Mouse (Mus musculus): Measurements from ENCODE around the gene Sebox. TPM values are rescaled to one million over a fixed set of nuclear protein-coding genes. Genes with fewer than 3 reads are reported as not detected.

Gene Sebox
- total and polyA plus RNA-seq, 3 experiments, result not detected

DNA sequence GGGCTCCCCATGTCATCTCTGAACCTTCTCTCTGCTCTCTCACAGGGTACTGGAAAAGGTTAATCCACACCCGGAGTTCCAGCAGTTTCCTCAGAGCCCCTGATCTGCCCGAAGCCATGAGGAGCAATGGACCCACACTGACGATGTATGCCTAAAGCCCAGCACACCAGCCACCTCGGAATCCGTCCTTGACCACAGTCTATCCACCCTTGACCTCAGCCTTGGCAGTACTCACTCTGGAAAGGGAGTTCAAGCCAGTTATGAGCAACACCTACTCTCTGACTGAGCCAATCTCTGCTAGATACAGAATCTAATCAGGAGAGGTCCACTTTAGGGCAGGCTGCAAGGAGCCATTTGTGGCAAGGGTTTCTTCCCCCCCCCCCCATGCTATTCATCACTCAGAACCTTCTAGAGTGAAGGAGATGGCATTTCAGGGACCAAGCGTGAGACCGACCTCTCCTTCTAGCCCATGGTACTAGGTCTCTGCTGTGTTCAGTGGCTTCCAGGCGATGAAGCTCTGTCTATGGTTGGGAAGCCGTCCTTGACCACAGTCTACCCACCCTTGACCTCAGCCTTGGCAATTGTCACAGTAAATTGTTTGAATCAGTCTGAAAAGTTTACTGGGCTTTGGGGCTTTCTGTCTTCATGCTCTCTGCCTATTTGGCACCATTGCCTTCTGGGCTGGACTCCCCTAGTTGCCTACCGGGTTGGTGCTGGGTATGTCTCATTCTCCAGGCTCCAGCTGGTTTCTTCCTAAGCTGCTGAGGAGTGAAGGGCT lies 31.7 kb upstream of the Sebox start:
- H3K27ac ChIP-seq (ENCODE audit: insufficient read depth, low read depth), result no peak overlapping the region
- no peak overlapping the region for H3K4me2 ChIP-seq (ENCODE audit: insufficient read depth, low read depth, poor library complexity, severe bottlenecking)
- no peaks in the 10 kb centered on the region for H3K27me3 ChIP-seq (replicated peaks)
- DNase-seq (ENCODE audit: extremely low read depth), result no peak
- H3K36me3 ChIP-seq (replicated peaks in 1 of 2; ENCODE audit: control insufficient read depth in 1 of 2, insufficient read depth in 1 of 2, low read length in 1 of 2), result peaks cover 0 to 2% of the 10 kb centered on the region in 2 experiments
- no peaks in the 10 kb centered on the region for H3K9me3 ChIP-seq (replicated peaks; ENCODE audit: low read length)
- no peaks in the 10 kb centered on the region for H3K79me2 ChIP-seq (replicated peaks; ENCODE audit: control insufficient read depth, extremely low read depth, insufficient read depth, poor library complexity, severe bottlenecking)
- no peak overlapping the region for H3K9ac ChIP-seq (ENCODE audit: insufficient read depth, low read depth)
- no peak overlapping the region for H3K4me3 ChIP-seq (replicated peaks in 1 of 3; ENCODE audit: low read depth in 2 of 3, low read length in 2 of 3, poor library complexity in 1 of 3)
- peaks cover under 1 to 12% of the 10 kb centered on the region in 2 experiments; a peak in 2 of 4 replicates for H3K4me1 ChIP-seq (ENCODE audit: control insufficient read depth in 1 of 2, insufficient read depth in 2 of 2)
- dilution Hi-C loops (cut with MboI; ENCODE audit: extremely low pct_ligation_motif_present, extremely low pct_unique_long_range_greater_than_20kb, low sequenced_read_pairs) (no loop called here), in situ Hi-C loops (cut with MboI; ENCODE audit: low pct_ligation_motif_present, low pct_unique_long_range_greater_than_20kb, low sequenced_read_pairs) (no loop called here)
- TF ChIP-seq USF2 (conservative IDR thresholded peaks at IDR 0.05; ENCODE audit: low read depth, low read length) (no peak), HCFC1 (IDR thresholded peaks at IDR 0.05; ENCODE audit: low read depth, low read length) (no peak), CHD1 (IDR thresholded peaks at IDR 0.05; ENCODE audit: low read depth, low read length) (no peak), IRF4 (IDR thresholded peaks at IDR 0.05; ENCODE audit: low read depth, low read length) (no peak), TBP (conservative IDR thresholded peaks at IDR 0.05; ENCODE audit: low read depth, low read length) (no peak), MAFK (IDR thresholded peaks at IDR 0.05; ENCODE audit: insufficient replicate concordance, low read length) (no peak), POLR2A (IDR thresholded peaks at IDR 0.05; ENCODE audit: low read depth, low read length) (no peak), GABPA (IDR thresholded peaks at IDR 0.05; ENCODE audit: insufficient replicate concordance, low read depth, low read length) (no peak), NRF1 (IDR thresholded peaks at IDR 0.05; ENCODE audit: low read depth, low read length) (no peak), MEF2A (IDR thresholded peaks at IDR 0.05; ENCODE audit: borderline replicate concordance, low read depth, low read length) (no peak), ELF1 (IDR thresholded peaks at IDR 0.05; ENCODE audit: low read depth, low read length) (no peak), ZMIZ1 (IDR thresholded peaks at IDR 0.05; ENCODE audit: low read depth, low read length) (no peak), JUN (IDR thresholded peaks at IDR 0.05; ENCODE audit: insufficient read depth, low read depth, low read length) (no peak), MXI1 (IDR thresholded peaks at IDR 0.05; ENCODE audit: low read depth, low read length) (no peak), BHLHE40 (IDR thresholded peaks at IDR 0.05; ENCODE audit: low read depth, low read length) (no peak), CHD2 (IDR thresholded peaks at IDR 0.05; ENCODE audit: low read length) (no peak)

DNA sequence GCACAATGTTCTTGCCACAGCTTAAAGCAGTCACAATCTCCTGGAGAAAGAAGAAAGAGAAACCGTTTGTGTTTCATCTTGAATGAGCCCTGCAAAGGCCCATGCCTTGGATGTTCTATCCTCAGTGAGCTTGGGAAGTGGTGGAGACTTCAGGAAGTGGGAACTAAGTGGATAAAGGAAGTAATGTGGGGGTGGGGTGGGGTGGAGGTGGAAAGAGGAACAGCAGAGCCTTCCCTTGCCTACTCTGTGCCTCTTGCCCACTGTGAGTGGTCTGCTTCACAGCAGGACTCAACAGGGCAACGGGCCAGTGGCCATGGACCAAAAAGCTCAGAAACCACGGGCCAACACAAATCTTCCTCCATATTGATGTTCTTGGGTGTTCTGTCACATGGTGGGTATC lies 28.0 kb upstream of the Sebox start:
- no peaks in the 10 kb centered on the region for H3K79me2 ChIP-seq (replicated peaks; ENCODE audit: control insufficient read depth, extremely low read depth, insufficient read depth, poor library complexity, severe bottlenecking)
- dilution Hi-C loops (cut with MboI; ENCODE audit: extremely low pct_ligation_motif_present, extremely low pct_unique_long_range_greater_than_20kb, low sequenced_read_pairs) (no loop called here), in situ Hi-C loops (cut with MboI; ENCODE audit: low pct_ligation_motif_present, low pct_unique_long_range_greater_than_20kb, low sequenced_read_pairs) (no loop called here)
- TF ChIP-seq MYC (IDR thresholded peaks at IDR 0.05; ENCODE audit: low read depth, low read length) (no peak), NRF1 (IDR thresholded peaks at IDR 0.05; ENCODE audit: low read depth, low read length) (no peak), ZMIZ1 (IDR thresholded peaks at IDR 0.05; ENCODE audit: low read depth, low read length) (no peak), USF1 (IDR thresholded peaks at IDR 0.05; ENCODE audit: low read depth, low read length) (no peak), EP300 (IDR thresholded peaks at IDR 0.05; ENCODE audit: low read length) (no peak), IRF4 (IDR thresholded peaks at IDR 0.05; ENCODE audit: low read depth, low read length) (no peak), SMC3 (IDR thresholded peaks at IDR 0.05; ENCODE audit: low read depth, low read length) (no peak), SIN3A (IDR thresholded peaks at IDR 0.05; ENCODE audit: low read length) (no peak)
- no peak overlapping the region for H3K9ac ChIP-seq (ENCODE audit: insufficient read depth, low read depth)
- no peak overlapping the region for H3K4me3 ChIP-seq (replicated peaks in 1 of 3; ENCODE audit: low read depth in 2 of 3, low read length in 2 of 3, poor library complexity in 1 of 3)
- no peak for DNase-seq (ENCODE audit: extremely low read depth)
- no peak overlapping the region for H3K4me2 ChIP-seq (ENCODE audit: insufficient read depth, low read depth, poor library complexity, severe bottlenecking)
- peaks cover 1% of the 10 kb centered on the region for H3K27me3 ChIP-seq (replicated peaks)
- peaks cover 0 to 2% of the 10 kb centered on the region in 2 experiments for H3K36me3 ChIP-seq (replicated peaks in 1 of 2; ENCODE audit: control insufficient read depth in 1 of 2, insufficient read depth in 1 of 2, low read length in 1 of 2)
- H3K27ac ChIP-seq (ENCODE audit: insufficient read depth, low read depth), result no peak overlapping the region
- H3K4me1 ChIP-seq (ENCODE audit: control insufficient read depth in 1 of 2, insufficient read depth in 2 of 2), result peaks cover 2 to 17% of the 10 kb centered on the region in 2 experiments; a peak in 3 of 4 replicates
- no peaks in the 10 kb centered on the region for H3K9me3 ChIP-seq (replicated peaks; ENCODE audit: low read length)

All from CH12.LX (cell line).